Mouse (Mus musculus): ENCODE results near the gene Cyp2w1. TPM values are rescaled to one million over a fixed set of nuclear protein-coding genes. Genes with fewer than 3 reads are reported as not detected.

Gene Cyp2w1
- polyA plus RNA-seq, 1 experiment from 2014 or later: not detected

MicroRNA genes within 50 kb of the gene (microRNA counts, 519-probe panel; counts per million panel counts)
- not detected for microRNA mmu-miR-339-3p
- microRNA mmu-miR-339-5p: not detected

Small RNA genes lying within 50 kb of the gene (microRNA-seq; reads per million reads assigned to microRNA genes)
- gene Mir339: 859 reads per million, percentile 75 among the genes with 10 or more reads in this experiment

Other genes starting within 250 kb of the Cyp2w1 start
- gene Prkar1b, start 202.6 kb upstream of the Cyp2w1 start, polyA plus RNA-seq (2015; fragmentation: Nextera tagmentation; extraction: Ambion mirVana): 1.0 and 1.1 TPM in 2 replicates
- 2.4 and 2.5 TPM in 2 replicates for gene Dnaaf5, start 202.4 kb upstream of the Cyp2w1 start, polyA plus RNA-seq (2015; fragmentation: Nextera tagmentation; extraction: Ambion mirVana)
- 20.0 and 21.9 TPM in 2 replicates for gene Sun1, start 152.0 kb upstream of the Cyp2w1 start, polyA plus RNA-seq (2015; fragmentation: Nextera tagmentation; extraction: Ambion mirVana)
- gene Get4, start 100.3 kb upstream of the Cyp2w1 start, polyA plus RNA-seq (2015; fragmentation: Nextera tagmentation; extraction: Ambion mirVana): 107 and 109 TPM in 2 replicates
- gene Adap1, start 27.0 kb upstream of the Cyp2w1 start, polyA plus RNA-seq (2015; fragmentation: Nextera tagmentation; extraction: Ambion mirVana): 4.3 and 5.2 TPM in 2 replicates
- gene Cox19, start 1.2 kb upstream of the Cyp2w1 start, polyA plus RNA-seq (2015; fragmentation: Nextera tagmentation; extraction: Ambion mirVana): 44.3 and 49.3 TPM in 2 replicates
- 25.0 and 26.4 TPM in 2 replicates for gene Gpr146, start 25.1 kb downstream of the Cyp2w1 start, polyA plus RNA-seq (2015; fragmentation: Nextera tagmentation; extraction: Ambion mirVana)
- 1.9 and 2.4 TPM in 2 replicates for gene C130050O18Rik, start 52.7 kb downstream of the Cyp2w1 start, polyA plus RNA-seq (2015; fragmentation: Nextera tagmentation; extraction: Ambion mirVana)
- 0.10 and 0.14 TPM in 2 replicates for gene Gper1, start 70.5 kb downstream of the Cyp2w1 start, polyA plus RNA-seq (2015; fragmentation: Nextera tagmentation; extraction: Ambion mirVana)
- gene 3110082I17Rik, start 107.9 kb downstream of the Cyp2w1 start, polyA plus RNA-seq (2015; fragmentation: Nextera tagmentation; extraction: Ambion mirVana): 12.0 and 12.3 TPM in 2 replicates
- gene Zfand2a, start 131.9 kb downstream of the Cyp2w1 start, polyA plus RNA-seq (2015; fragmentation: Nextera tagmentation; extraction: Ambion mirVana): 2.6 and 3.2 TPM in 2 replicates
- not detected in 2 replicates for gene Uncx, start 190.9 kb downstream of the Cyp2w1 start, polyA plus RNA-seq (2015; fragmentation: Nextera tagmentation; extraction: Ambion mirVana)